Mouse (Mus musculus): ENCODE data around the gene 0610040J01Rik.

DNA sequence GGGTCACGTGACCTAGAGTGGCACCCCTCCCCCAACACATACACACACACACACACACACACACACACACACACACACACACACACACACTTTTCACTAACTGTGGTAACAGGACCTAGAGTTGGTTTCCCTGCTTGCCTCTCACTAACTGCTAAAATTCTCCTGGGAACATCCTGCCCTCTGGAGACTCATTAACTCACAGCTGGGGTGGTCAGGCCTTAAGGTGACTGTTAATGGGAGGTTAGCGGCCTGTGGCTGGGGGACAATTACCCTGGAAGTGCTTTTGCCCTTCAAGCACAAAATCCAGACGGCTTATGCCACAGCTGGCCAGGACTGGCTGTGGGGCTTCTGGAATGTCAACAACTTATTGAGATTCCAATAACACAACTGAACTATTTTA is 55.3 kb downstream of the 0610040J01Rik start:
- TF ChIP-seq POLR2A (IDR thresholded peaks at IDR 0.05; ENCODE audit: low read depth, low read length): no peak
- no peak for TF ChIP-seq MXI1 (IDR thresholded peaks at IDR 0.05; ENCODE audit: low read depth, low read length)
- TF ChIP-seq ZNF384 (IDR thresholded peaks at IDR 0.05; ENCODE audit: low read depth, low read length): no peak
- TF ChIP-seq NRF1 (IDR thresholded peaks at IDR 0.05; ENCODE audit: low read depth, low read length): no peak

Data from CH12.LX (cell line).